Mouse (Mus musculus): ENCODE measurements around the gene Aifm3. TPM values are rescaled to one million over a fixed set of nuclear protein-coding genes. Genes with fewer than 3 reads are reported as not detected.
"Not testable (repeated sequence)": the region's sequence is repeated elsewhere in the genome, so short reads cannot be mapped to it uniquely, and the experiment has no call there.

Gene Aifm3
- polyA plus RNA-seq, 1 experiment from 2014 or later: 3.0 TPM

DNA sequence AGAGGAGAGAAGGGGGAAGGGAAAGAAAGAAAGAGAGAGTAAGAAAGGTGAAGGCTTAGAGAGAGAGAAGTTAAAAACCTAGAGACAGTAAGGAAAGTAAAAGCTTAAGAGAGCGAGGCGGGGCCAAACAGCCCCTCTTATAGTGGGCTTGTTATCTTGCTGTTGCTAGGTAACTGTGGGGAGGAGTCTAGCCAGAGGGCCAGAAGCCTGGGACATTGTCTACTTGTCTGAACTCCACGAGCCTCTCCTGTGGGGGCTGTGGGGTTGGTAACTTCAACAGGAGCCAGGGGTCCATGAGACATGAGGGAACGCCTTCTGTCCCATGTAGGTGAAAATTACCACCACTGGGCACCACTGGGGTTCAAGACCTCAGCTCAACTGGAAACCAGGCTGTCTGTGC is 65.3 kb downstream of the Aifm3 start:
- H3K9ac ChIP-seq (ENCODE audit: low read length); H3K4me3 ChIP-seq (ENCODE audit: low read depth, low read length); H3K27me3 ChIP-seq (ENCODE audit: control insufficient read depth, insufficient read depth, low read length); H3K9me3 ChIP-seq (ENCODE audit: control insufficient read depth, low read length); H3K36me3 ChIP-seq (ENCODE audit: control insufficient read depth, insufficient read depth, low read length): not testable (repeated sequence)
- WGBS: 6% methylated on average over 4 of the region's 4 CpGs
- ATAC-seq (ENCODE audit: low FRiP score): peak; percentile 57
- H3K4me2 ChIP-seq: peak overlapping the region; percentile 39
- peak overlapping the region; percentile 59 for H3K27ac ChIP-seq (ENCODE audit: low read depth, low read length)
- DNase-seq (ENCODE audit: low spot score, missing footprints): peak; percentile 88
- peaks cover 30% of the 10 kb centered on the region for H3K4me1 ChIP-seq (ENCODE audit: control insufficient read depth, insufficient read depth, low read length)

DNA sequence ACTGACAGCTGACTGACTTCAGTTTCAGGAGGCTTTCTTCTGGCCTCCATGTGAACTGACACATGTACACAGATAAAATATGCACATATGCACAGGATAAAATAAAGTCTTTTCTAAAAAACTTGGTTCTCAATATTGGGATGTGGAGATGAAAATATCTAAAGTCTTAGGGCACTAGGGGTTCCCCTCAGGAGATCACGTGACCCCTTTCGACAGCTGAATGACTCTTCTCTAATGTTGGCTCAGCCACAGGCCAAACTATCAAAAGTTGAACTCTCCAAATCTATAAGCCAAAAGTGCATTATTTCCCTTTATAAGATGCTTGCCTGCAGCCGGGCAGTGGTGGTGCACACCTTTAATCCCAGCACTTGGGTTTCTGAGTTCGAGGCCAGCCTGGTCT is 66.8 kb downstream of the Aifm3 start:
- no peaks in the 10 kb centered on the region for H3K27me3 ChIP-seq (ENCODE audit: control insufficient read depth, insufficient read depth, low read length)
- peaks cover 34% of the 10 kb centered on the region for H3K4me1 ChIP-seq (ENCODE audit: control insufficient read depth, insufficient read depth, low read length)
- WGBS: 84% methylated on average over 4 of the region's 4 CpGs
- H3K36me3 ChIP-seq (ENCODE audit: control insufficient read depth, insufficient read depth, low read length): no peaks in the 10 kb centered on the region
- ATAC-seq (ENCODE audit: low FRiP score) (no peak), DNase-seq (ENCODE audit: low spot score, missing footprints) (no peak)
- H3K4me3 ChIP-seq (ENCODE audit: low read depth, low read length): no peak overlapping the region
- H3K27ac ChIP-seq (ENCODE audit: low read depth, low read length): no peak overlapping the region
- no peak overlapping the region for H3K9ac ChIP-seq (ENCODE audit: low read length)
- H3K4me2 ChIP-seq: no peak overlapping the region
- H3K9me3 ChIP-seq (ENCODE audit: control insufficient read depth, low read length): no peaks in the 10 kb centered on the region

DNA sequence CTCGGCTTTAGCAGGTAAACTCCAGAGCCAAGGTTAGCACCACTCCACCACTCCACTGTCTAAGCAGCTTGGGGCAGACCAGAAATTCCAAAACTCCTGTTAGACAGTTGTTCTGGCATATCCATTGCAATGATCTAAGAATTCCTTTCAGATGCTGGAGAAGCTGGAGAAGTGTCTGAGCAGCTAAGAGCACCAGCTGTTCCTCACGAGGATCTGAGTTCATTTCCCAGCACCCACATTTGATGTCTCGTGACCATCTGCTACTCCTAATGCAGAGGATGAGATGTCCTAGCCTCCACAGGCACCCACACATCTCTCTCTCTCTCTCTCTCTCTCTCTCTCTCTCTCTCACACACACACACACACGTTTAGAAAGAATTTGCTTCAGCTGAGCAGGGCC is 67.5 kb downstream of the Aifm3 start:
- H3K4me3 ChIP-seq (ENCODE audit: low read depth, low read length): no peak overlapping the region
- H3K27me3 ChIP-seq (ENCODE audit: control insufficient read depth, insufficient read depth, low read length): 0 out of 2 replicates have a peak, but pooled peaks cover 2% of the 10 kb centered on the region
- no peaks in the 10 kb centered on the region for H3K9me3 ChIP-seq (ENCODE audit: control insufficient read depth, low read length)
- no peak overlapping the region for H3K4me2 ChIP-seq
- no peaks in the 10 kb centered on the region for H3K36me3 ChIP-seq (ENCODE audit: control insufficient read depth, insufficient read depth, low read length)
- peaks cover 41% of the 10 kb centered on the region for H3K4me1 ChIP-seq (ENCODE audit: control insufficient read depth, insufficient read depth, low read length)
- no peak overlapping the region for H3K27ac ChIP-seq (ENCODE audit: low read depth, low read length)
- no peak overlapping the region for H3K9ac ChIP-seq (ENCODE audit: low read length)
- 61% methylated on average over 4 of the region's 4 CpGs for WGBS
- DNase-seq (ENCODE audit: low spot score, missing footprints) (no peak), ATAC-seq (ENCODE audit: low FRiP score) (no peak)

Other genes starting within 250 kb of the Aifm3 start
- gene Tmem191c, start 213.5 kb upstream of the Aifm3 start, polyA plus RNA-seq (2014; fragmentation: Nextera tagmentation; extraction: Ambion mirVana): 6.8 and 7.4 TPM in 2 replicates
- gene Serpind1, start 158.2 kb upstream of the Aifm3 start, polyA plus RNA-seq (2014; fragmentation: Nextera tagmentation; extraction: Ambion mirVana): 0.22 and 0.28 TPM in 2 replicates
- gene Snap29, start 83.6 kb upstream of the Aifm3 start, polyA plus RNA-seq (2014; fragmentation: Nextera tagmentation; extraction: Ambion mirVana): 7.5 and 8.0 TPM in 2 replicates
- gene Pi4ka, start 83.3 kb upstream of the Aifm3 start, polyA plus RNA-seq (2014; fragmentation: Nextera tagmentation; extraction: Ambion mirVana): 40.1 and 46.1 TPM in 2 replicates
- gene Crkl, start 37.6 kb upstream of the Aifm3 start, polyA plus RNA-seq (2014; fragmentation: Nextera tagmentation; extraction: Ambion mirVana): 85.5 and 92.2 TPM in 2 replicates
- gene Lztr1, start 19.1 kb downstream of the Aifm3 start, polyA plus RNA-seq (2014; fragmentation: Nextera tagmentation; extraction: Ambion mirVana): 70.5 and 77.2 TPM in 2 replicates
- 46.7 and 47.1 TPM in 2 replicates for gene Thap7, start 41.5 kb downstream of the Aifm3 start, polyA plus RNA-seq (2014; fragmentation: Nextera tagmentation; extraction: Ambion mirVana)
- 0.14 and 0.23 TPM in 2 replicates for gene Lrrc74b, start 71.6 kb downstream of the Aifm3 start, polyA plus RNA-seq (2014; fragmentation: Nextera tagmentation; extraction: Ambion mirVana)
- gene P2rx6, start 72.3 kb downstream of the Aifm3 start, polyA plus RNA-seq (2014; fragmentation: Nextera tagmentation; extraction: Ambion mirVana): 0.41 and 0.86 TPM in 2 replicates
- gene Slc7a4, start 93.6 kb downstream of the Aifm3 start, polyA plus RNA-seq (2014; fragmentation: Nextera tagmentation; extraction: Ambion mirVana): 1.5 and 2.0 TPM in 2 replicates
- 41.1 and 46.5 TPM in 2 replicates for gene Smpd4, start 129.7 kb downstream of the Aifm3 start, polyA plus RNA-seq (2014; fragmentation: Nextera tagmentation; extraction: Ambion mirVana)
- gene Ccdc74a, start 156.9 kb downstream of the Aifm3 start, polyA plus RNA-seq (2014; fragmentation: Nextera tagmentation; extraction: Ambion mirVana): 4.8 and 5.4 TPM in 2 replicates
- gene Med15, start 243.3 kb downstream of the Aifm3 start, polyA plus RNA-seq (2014; fragmentation: Nextera tagmentation; extraction: Ambion mirVana): 28.9 and 29.4 TPM in 2 replicates

Measured in midbrain, embryonic 11.5 days (tissue).